Mouse (Mus musculus) monocyte, adult 5-6 weeks (primary cell): ENCODE results near the gene Ankrd11. TPM values are rescaled to one million over a fixed set of nuclear protein-coding genes. Genes with fewer than 3 reads are reported as not detected.

Source experiments
- ATAC-seq: fragments of 153-309, 156-312 bp; replicated peaks from 2 replicates; pipeline ENCODE4 v1.8.0; 2017; ENCODE audit warnings: mild to moderate bottlenecking; ENCODE audit not compliant: low TSS enrichment, insufficient number of reproducible peaks, severe bottlenecking, poor library complexity, low FRiP score
- total RNA-seq: library from RNA; stranded (forward); fragments of 200-1000, 200-491, 200-594 nt; gene quantifications from 3 replicates; pipeline ENCODE4 v1.2.3, GENCODE M21; 2017

The Ankrd11 gene
- total RNA-seq, 1 experiment from 2014 or later: 161 TPM

DNA sequence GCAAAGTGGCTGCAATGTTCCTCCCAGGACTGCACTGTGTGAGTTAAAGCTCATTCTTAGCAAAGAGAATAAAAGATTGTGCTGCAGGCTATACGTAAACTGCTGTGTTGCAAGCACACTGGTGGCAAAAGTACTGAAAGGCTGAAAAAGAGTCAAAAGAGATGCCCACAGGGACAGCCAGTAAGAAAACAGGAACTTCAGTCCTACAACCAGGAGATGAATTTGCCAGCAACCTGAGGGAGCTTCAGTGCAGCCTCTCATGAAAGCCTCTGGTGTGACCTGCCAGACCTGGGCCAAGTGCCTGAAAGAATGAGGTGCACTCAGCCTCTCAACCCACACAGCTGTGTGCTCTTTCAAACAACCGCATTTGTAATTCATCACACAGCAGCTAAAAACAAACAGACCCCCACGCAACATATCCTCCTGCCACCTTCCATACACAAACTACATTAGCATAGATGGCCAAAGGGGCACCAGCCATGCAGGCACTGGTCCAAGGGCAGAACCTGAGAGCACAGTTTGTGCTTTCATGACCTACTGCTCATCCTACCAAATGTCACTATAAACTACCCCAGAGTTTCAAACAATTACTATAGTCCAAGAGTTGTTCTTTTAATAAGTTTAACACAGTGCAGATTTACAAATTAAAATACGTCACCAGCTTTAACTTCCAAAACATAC, 23.5 kb downstream of the Ankrd11 start:
- ATAC-seq: no peak

DNA sequence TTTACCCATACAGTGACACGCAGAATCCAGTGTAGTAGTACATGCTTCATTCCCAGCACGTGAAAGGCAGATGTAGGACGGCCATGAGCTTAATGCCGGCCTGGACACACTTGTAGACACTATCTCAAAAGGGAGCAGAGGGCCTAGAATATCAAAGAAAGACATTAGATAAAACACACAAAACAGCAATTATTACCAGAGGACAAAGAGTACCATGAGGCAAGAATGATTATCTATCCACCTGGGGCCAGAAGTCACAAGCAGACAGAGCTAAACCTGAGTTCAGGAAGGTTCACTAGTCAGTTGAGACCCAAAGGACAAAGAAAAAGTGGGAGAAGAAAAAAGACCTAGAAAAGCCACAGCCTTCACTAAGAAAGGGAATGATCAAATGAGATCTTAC, 24.9 kb downstream of the Ankrd11 start:
- ATAC-seq: no peak

DNA sequence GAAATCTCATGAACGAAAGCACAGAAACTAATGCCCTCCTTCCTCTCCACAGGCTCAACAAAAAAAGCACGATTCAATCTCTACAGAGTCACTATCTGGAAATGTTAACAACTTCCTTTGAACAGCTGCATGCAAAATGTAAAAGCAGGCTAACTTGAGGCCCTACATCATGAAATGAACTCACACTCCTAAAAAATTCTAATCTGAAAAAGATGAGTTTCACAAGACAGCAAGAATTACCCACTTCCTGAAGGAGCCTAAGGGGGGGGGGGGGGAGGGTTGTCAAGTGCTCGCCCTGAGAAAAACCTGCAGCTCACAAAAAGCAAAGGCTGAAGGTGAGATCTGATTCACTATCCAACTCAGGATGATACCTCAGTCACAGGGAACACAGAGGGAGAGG, 27.0 kb downstream of the Ankrd11 start:
- no peak for ATAC-seq

DNA sequence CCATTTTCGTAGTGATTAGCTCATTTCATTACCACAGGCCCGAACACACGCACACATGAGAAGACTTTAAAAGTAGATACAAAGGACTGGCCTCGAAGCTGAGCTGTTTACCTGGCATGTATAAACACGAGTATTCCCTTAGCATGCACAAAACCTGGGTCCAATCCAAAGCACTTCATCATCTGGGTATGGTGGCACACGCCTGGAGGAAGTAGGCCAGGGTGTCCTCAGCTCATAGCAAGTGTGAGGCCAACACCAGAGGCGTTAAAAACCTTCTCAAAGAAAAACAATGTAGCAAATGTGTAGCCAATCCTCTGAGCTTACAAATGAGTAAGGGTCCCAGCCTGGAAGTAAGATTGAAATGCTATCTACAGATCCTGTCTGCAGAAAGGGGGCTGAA, 27.6 kb downstream of the Ankrd11 start:
- peak; percentile 52; the same call in 1 of the 2 replicates for ATAC-seq

DNA sequence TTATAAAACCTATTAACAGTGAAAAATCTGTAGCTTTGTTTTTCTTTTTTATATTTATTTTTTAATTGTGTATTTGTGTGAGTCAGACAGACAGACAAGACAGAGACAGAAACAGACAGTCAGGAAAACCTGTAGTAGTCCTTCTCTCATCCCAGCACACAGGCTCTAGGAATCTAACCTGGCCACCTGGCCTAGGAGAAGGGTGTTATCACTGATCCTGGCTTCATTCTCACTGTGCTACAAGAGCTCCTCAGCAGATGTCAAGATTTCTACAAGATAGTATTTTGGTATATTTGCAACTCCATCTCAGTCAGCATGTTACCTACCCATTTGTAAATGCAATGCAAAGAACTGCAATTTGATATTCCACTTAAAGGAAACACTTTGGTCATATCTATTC, 30.8 kb downstream of the Ankrd11 start:
- no peak for ATAC-seq

DNA sequence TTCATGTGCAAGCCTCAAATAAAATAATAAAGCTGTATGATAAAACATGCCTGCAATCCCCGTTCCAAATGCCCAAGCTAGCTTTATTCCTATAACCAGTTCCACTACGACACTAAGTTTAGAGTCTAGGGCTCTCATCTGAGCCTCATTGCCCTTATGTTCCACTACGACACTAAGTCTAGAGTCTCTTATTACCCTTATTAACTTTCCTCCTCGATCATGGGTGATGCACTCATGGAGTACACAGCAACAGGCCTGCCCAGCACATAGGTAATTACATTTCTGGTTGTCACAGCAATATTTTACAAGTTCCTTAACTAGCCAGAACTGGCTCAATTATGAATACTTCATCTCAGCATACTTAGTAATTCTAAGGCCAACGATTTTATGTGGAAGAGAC, 36.3 kb downstream of the Ankrd11 start:
- no peak for ATAC-seq

DNA sequence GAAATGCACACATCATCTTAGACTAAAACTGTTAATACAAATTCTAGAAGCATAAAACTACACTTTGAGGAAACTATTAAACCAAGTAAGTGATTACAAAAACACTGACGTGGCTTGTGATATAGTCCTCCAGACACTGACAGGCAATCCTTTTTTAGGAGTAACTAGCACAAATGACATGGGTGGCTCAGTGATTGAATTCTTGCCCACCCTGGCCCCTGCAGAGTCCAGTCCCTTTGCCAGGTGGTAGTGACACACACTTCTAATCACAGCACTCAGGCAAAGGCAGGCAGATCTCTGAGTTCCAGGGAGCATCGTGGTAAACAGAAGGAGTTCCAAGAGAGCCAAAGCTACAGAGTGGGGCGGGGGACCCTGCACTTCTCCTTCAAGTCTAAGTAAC, 36.7 kb downstream of the Ankrd11 start:
- ATAC-seq: no peak; the same call in 1 of the 2 replicates

DNA sequence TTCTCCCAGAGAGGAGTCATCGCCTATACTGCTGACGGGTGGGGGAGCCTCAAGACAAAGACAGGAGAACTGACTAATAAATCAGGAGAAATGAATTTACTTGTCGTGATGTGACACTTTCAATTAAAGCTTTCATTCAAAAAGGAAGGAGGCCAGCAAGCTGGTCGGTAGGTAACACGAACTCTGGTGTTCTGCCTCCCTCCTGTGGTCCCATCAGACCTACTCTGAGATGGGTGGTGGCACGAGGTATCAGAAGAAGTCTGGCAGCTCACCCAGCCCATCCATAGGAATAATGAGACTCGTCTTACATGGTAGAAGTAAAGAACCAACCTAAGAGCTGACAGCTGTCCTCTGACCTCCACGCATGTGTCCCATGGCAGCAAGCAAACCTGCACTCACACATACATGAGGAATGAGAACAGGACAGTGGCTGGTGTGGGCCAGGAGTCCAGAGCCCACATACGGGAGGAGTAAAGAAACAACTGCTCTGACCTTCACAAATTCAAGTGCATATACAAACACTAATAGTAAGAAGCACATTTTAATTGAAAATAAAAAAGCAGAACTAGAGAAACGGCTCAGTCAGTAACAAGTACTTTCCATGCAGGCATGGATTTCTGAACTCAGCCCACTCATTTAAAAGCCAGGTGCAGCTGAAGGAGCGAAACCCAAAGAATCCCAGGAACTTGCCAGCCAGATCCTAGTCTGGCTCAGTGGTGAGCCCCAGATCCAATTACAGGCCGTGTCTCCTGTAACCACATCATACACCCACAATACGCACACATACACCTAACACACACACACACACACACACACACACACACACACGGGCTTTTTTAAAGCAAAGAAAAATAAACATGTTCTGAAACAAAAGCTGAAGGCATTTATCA, 37.8 kb downstream of the Ankrd11 start:
- ATAC-seq: 0 out of 2 replicates have a peak, but pooled peaks have one; percentile 9

DNA sequence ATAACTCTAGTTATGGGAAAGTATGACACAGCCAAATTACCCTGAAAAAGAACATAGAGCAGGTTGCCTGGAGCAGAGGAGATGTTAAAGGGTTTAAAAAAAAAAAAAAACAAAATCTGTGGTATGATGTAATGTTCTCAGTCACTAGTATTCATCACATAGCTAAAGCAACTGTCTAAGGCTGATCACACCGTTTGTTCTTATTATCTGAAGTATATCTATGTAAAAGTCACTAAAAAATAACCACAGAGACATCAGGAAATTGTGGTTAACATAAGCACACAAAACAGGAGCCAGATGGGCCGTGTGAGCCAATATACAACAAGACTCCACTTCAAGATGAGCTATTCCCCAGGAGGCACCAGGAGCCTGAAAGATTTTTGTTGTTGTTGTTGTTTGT, 41.8 kb downstream of the Ankrd11 start:
- ATAC-seq: 0 out of 2 replicates have a peak, but pooled peaks have one; percentile 38

DNA sequence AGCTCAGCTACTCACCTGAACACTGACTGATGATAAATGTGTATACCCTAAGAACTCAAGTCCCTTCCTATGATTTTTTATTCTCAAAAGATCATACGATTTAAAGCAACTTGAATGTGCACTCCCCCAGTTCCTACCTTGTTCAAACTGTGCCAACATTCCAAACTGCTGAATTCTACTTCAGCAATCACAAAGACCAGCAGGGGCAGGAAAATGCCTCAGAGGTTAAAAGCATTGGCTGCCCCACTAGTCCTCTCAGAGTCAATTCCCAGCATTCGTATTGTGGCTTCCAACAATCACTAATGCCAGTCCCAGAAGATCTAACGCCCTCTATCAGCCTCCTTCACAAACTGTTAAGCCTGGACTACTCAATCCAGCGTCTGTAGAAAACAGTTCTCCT, 44.1 kb downstream of the Ankrd11 start:
- no peak for ATAC-seq

DNA sequence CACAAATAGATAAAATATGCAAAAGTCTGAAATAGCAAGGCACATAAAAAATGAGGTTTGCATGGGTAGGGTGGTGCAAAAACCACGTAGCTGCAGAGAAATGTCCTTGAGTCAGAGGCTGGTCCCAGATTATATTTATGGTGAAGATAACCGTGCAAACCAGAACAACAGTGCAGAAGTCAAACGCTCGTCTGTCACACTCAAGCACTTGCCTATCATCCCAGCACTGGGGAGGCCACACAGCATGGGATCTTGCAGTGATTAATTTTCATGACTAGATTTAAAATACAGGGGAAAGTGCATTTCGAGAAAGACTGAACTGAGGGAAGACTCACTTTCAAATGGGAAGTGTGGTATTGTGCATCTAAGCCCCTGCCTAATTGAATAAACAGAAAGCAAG, 48.3 kb downstream of the Ankrd11 start:
- ATAC-seq: no peak

DNA sequence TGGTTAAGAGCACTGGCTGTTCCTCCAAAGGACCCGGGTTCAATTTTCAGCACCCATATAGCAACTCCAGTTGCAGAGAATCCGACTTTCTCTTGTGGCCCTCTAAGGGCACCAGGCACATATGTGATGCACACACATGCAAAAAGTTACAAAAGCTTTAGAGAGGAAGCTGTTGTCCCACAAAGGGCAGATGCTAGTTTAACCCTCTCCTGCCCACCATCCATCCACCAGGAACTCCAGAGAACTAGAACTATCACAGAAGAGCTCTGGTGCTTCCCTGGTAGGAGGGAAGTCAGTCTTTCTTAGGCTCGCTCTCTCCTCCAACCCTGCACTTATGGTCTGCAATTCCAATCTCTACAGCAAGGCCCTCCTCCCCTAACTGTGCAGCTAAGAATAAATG, 49.0 kb downstream of the Ankrd11 start:
- peak; percentile 53; the same call in 1 of the 2 replicates for ATAC-seq

DNA sequence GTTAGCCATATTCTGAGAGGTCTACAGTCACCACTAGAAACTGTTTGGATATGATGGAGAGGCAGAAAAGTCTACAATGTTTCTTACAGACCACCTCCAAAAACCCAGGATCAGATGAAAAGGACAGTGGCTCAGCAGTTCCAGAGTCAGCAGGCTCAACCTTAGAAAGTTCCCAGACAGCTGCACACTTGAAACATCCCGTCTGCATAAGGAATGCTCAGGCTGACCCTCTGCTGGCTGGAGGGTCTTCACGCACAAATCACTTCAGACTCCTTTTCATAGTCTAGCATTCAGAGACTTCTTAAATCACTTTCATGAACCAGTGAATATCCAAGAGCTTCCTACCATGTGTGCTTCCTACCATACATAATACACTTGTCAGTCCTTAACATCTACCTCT, 49.8 kb downstream of the Ankrd11 start:
- no peak for ATAC-seq

DNA sequence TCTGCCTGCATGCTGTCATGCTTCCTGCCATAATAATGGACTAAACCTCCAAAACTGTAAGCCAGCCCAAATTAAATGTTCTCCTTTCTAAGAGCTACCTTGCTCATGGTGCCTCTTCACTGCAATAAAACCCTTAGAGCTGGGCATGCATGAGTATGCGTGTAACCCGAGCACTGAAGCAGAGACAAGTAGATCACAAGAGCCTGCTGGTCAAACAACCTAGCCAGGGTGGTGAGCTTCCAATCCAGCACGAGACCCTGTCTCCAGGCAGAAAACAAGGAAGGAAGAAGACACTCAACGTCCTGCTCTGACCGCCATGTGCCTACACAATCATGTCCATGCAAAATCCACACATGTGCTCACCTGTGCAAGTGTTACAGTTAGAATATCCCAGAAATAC, 50.7 kb downstream of the Ankrd11 start:
- ATAC-seq: no peak

DNA sequence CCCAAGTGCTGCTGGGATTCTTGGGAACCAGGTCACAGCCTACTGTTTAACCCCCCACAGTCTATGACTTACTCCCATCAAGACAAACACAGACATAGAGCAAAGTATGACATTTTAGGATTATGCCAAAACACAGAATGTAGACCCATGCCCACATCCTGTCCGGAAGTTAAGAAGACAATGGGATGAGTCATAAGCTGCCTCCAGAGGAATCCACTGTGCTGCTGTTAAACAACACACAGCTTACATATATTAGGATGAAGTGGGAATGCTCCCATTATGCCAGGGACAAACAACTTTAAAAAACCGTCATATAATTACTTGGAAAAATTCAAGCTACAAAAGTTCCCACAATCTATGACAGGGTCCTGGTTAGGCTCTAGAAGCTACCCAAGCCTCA, 52.1 kb downstream of the Ankrd11 start:
- ATAC-seq: no peak

DNA sequence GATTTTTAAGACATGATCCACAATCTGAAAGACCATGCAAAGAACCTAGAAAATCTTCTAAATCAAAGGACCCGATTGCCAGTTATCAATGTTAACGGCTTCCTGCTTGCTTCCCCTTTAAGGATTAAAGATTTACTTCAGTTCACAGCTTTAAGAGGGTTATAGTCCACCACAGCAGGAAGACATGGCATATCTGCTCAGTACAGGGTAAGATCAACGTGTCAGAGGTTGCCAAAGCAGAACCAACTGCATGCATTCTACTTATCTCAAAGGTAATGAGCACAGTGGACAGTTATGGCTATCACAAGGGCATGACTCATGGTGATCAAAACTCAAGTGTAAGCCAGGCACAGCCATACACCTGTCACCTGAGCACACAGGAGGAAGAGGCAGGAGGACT, 53.1 kb downstream of the Ankrd11 start:
- ATAC-seq: no peak

DNA sequence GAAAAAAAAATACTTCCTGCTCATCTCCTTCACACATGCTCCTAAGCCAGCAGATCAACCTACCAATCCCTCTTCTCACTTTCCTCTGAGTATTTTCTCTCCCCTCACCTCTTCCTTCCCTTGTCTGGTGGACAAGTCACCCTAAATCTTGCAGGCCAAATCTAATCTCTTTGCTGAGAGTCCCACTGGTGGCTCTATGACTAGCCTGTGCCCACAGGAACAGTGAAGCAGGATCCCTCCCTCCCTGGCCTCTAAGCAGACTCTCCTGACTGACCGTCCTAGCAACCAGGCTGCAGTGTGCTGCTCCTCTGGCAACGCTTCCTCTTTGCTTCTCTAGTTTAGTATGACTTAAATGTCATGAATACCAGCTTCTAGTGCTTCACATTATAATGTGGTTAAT, 54.8 kb downstream of the Ankrd11 start:
- ATAC-seq: peak; percentile 62

DNA sequence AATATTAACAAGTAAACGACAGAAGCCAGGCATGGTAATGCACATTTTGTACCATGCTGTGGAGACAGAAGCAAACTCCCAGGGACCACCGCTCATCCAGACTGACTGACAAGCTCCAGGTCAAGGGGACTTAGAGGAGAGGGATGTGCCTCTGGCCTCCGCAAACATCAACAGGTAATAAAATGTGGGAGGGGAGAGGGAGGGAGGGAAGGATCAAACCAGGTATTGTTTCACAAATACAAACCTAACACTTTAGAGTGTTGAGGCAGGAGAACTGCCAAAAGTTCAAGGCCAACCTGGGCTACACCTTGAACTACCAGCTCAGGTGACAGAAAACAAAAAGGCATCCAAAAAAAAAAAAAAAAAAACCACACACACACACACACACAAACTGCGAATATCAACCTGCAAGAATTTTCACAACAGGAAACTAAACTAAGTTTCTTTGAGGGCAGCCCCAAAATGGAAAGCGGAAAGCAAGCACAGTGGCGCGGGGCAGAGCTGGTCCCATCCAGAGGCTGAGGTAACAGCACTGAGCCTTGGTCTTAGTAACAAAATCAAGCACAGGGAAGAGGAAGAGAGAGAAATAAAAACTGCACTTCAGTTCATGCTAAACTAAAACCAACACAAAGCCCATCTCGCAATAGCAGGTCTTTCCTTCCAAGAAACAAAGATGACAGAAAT, 55.4 kb downstream of the Ankrd11 start:
- no peak for ATAC-seq

DNA sequence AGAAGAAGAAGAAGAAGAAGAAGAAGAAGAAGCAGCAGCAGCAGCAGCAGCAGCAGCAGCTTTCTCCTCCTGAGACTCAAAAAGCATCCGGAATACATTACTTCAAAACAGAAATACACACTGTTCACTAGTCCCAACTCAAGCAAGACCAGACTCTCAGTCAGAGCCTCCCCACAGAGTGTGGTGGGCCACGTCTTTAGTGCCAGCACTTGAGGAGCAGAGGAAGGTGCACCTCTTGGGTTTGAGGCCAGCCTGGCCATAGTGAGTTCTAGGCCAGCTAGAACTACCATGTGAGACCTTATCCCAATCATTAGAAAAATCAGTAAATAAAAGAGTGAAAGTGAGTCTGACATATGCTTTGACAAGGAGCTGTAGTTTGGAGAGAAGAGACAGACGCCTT, 57.9 kb downstream of the Ankrd11 start:
- ATAC-seq: no peak
